Mouse (Mus musculus): Measurements from ENCODE around the gene Akt1s1. TPM values are rescaled to one million over a fixed set of nuclear protein-coding genes. Genes with fewer than 3 reads are reported as not detected.

The Akt1s1 gene
- polyA plus RNA-seq, 1 experiment from 2014 or later: 84.6 TPM

- DNase-seq (ENCODE audit: extremely low spot score, low spot score): no peak
- Histone ChIP-seq H3K36me3 (replicated peaks) (peaks cover 22% of the 10 kb centered on the region), H3K27ac (no peak overlapping the region), H3K4me3 (no peak overlapping the region), H3K9me3 (no peaks in the 10 kb centered on the region), H3K4me1 (peaks cover 34% of the 10 kb centered on the region), H3K27me3 (ENCODE audit: poor library complexity, severe bottlenecking) (peaks cover 35% of the 10 kb centered on the region)
- 64% methylated on average over 3 of the region's 3 CpGs for WGBS
Measured at GRCm38 (mm10) chr7:44836016-44836404, 12.8 kb upstream of the Akt1s1 start.

GRCm38 (mm10) chr7:44836423-44837053 lies 12.3 kb upstream of the Akt1s1 start:
- Histone ChIP-seq H3K27me3 (ENCODE audit: poor library complexity, severe bottlenecking) (peaks cover 40% of the 10 kb centered on the region), H3K4me1 (peaks cover 34% of the 10 kb centered on the region), H3K36me3 (replicated peaks) (peaks cover 22% of the 10 kb centered on the region), H3K4me3 (no peak overlapping the region), H3K27ac (no peak overlapping the region), H3K9me3 (no peaks in the 10 kb centered on the region)
- 87% methylated on average over 9 of the region's 9 CpGs for WGBS
- DNase-seq (ENCODE audit: extremely low spot score, low spot score): no peak

GRCm38 (mm10) chr7:44838073-44838472 lies 10.7 kb upstream of the Akt1s1 start:
- H3K9me3 ChIP-seq: no peaks in the 10 kb centered on the region
- DNase-seq (ENCODE audit: extremely low spot score, low spot score): no peak
- H3K4me1 ChIP-seq: peaks cover 34% of the 10 kb centered on the region
- peaks cover 48% of the 10 kb centered on the region for H3K27me3 ChIP-seq (ENCODE audit: poor library complexity, severe bottlenecking)
- H3K36me3 ChIP-seq (replicated peaks): peaks cover 28% of the 10 kb centered on the region
- no peak overlapping the region for H3K4me3 ChIP-seq
- WGBS: 89% methylated on average over 6 of the region's 6 CpGs
- no peak overlapping the region for H3K27ac ChIP-seq

GRCm38 (mm10) chr7:44839171-44839490 lies 9.7 kb upstream of the Akt1s1 start:
- WGBS: 25% methylated on average over 11 of the region's 11 CpGs
- H3K36me3 ChIP-seq (replicated peaks): peaks cover 38% of the 10 kb centered on the region
- peaks cover 48% of the 10 kb centered on the region for H3K27me3 ChIP-seq (ENCODE audit: poor library complexity, severe bottlenecking)
- peaks cover 32% of the 10 kb centered on the region for H3K4me1 ChIP-seq
- DNase-seq (ENCODE audit: extremely low spot score, low spot score): no peak
- H3K4me3 ChIP-seq: peak overlapping the region; percentile 44
- no peaks in the 10 kb centered on the region for H3K9me3 ChIP-seq
- no peak overlapping the region for H3K27ac ChIP-seq

GRCm38 (mm10) chr7:44839491-44840191 lies 9.2 kb upstream of the Akt1s1 start:
- H3K9me3 ChIP-seq: no peaks in the 10 kb centered on the region
- no peak for DNase-seq (ENCODE audit: extremely low spot score, low spot score)
- peak overlapping the region; percentile 53; the same call in 1 of the 2 replicates for H3K27ac ChIP-seq
- peaks cover 48% of the 10 kb centered on the region for H3K27me3 ChIP-seq (ENCODE audit: poor library complexity, severe bottlenecking)
- peak overlapping the region; percentile 44 for H3K4me3 ChIP-seq
- H3K4me1 ChIP-seq: peaks cover 31% of the 10 kb centered on the region
- peaks cover 43% of the 10 kb centered on the region for H3K36me3 ChIP-seq (replicated peaks)
- 1% methylated on average over 58 of the region's 58 CpGs for WGBS

- Histone ChIP-seq H3K9me3 (no peaks in the 10 kb centered on the region), H3K4me1 (peaks cover 31% of the 10 kb centered on the region), H3K27ac (no peak overlapping the region), H3K27me3 (ENCODE audit: poor library complexity, severe bottlenecking) (peaks cover 48% of the 10 kb centered on the region), H3K4me3 (peak overlapping the region; percentile 44; the same call in 1 of the 2 replicates), H3K36me3 (replicated peaks) (peaks cover 51% of the 10 kb centered on the region)
- WGBS: 59% methylated on average over 14 of the region's 14 CpGs
- no peak for DNase-seq (ENCODE audit: extremely low spot score, low spot score)
Measured at GRCm38 (mm10) chr7:44840426-44840825, 8.4 kb upstream of the Akt1s1 start.

- no peak overlapping the region for H3K4me3 ChIP-seq
- no peaks in the 10 kb centered on the region for H3K9me3 ChIP-seq
- no peak for DNase-seq (ENCODE audit: extremely low spot score, low spot score)
- peaks cover 22% of the 10 kb centered on the region for H3K4me1 ChIP-seq
- 91% methylated on average over 8 of the region's 8 CpGs for WGBS
- no peak overlapping the region for H3K27ac ChIP-seq
- H3K27me3 ChIP-seq (ENCODE audit: poor library complexity, severe bottlenecking): peaks cover 48% of the 10 kb centered on the region
- H3K36me3 ChIP-seq (replicated peaks): peaks cover 67% of the 10 kb centered on the region
Measured at GRCm38 (mm10) chr7:44841825-44842463, 6.8 kb upstream of the Akt1s1 start.

- no peak for DNase-seq (ENCODE audit: extremely low spot score, low spot score)
- Histone ChIP-seq H3K27me3 (ENCODE audit: poor library complexity, severe bottlenecking) (peaks cover 23% of the 10 kb centered on the region), H3K4me3 (no peak overlapping the region), H3K36me3 (replicated peaks) (peaks cover 67% of the 10 kb centered on the region), H3K27ac (no peak overlapping the region), H3K4me1 (peaks cover 21% of the 10 kb centered on the region), H3K9me3 (no peaks in the 10 kb centered on the region)
- WGBS: 93% methylated on average over 10 of the region's 10 CpGs
Measured at GRCm38 (mm10) chr7:44845006-44845405, 3.8 kb upstream of the Akt1s1 start.

- H3K36me3 ChIP-seq (replicated peaks): peaks cover 57% of the 10 kb centered on the region
- no peak for DNase-seq (ENCODE audit: extremely low spot score, low spot score)
- 90% methylated on average over 7 of the region's 7 CpGs for WGBS
- H3K4me1 ChIP-seq: peaks cover 27% of the 10 kb centered on the region
- H3K4me3 ChIP-seq: no peak overlapping the region
- H3K27ac ChIP-seq: no peak overlapping the region
- no peaks in the 10 kb centered on the region for H3K9me3 ChIP-seq
- H3K27me3 ChIP-seq (ENCODE audit: poor library complexity, severe bottlenecking): peaks cover 5% of the 10 kb centered on the region; the same call in 1 of the 2 replicates
Measured at GRCm38 (mm10) chr7:44846804-44847203, 2.0 kb upstream of the Akt1s1 start.

GRCm38 (mm10) chr7:44847772-44848171 lies 1.0 kb upstream of the Akt1s1 start:
- no peak for DNase-seq (ENCODE audit: extremely low spot score, low spot score)
- WGBS: 78% methylated on average over 5 of the region's 5 CpGs
- H3K4me1 ChIP-seq: peaks cover 32% of the 10 kb centered on the region
- H3K27ac ChIP-seq: 0 out of 2 replicates have a peak overlapping the region, but pooled peaks have one; percentile 97
- no peaks in the 10 kb centered on the region for H3K9me3 ChIP-seq
- no peaks in the 10 kb centered on the region for H3K27me3 ChIP-seq (ENCODE audit: poor library complexity, severe bottlenecking)
- H3K4me3 ChIP-seq: peak overlapping the region; percentile 87
- H3K36me3 ChIP-seq (replicated peaks): peaks cover 55% of the 10 kb centered on the region

- peak; percentile 90 for DNase-seq (ENCODE audit: extremely low spot score, low spot score)
- Histone ChIP-seq H3K9me3 (no peaks in the 10 kb centered on the region), H3K4me3 (peak overlapping the region; percentile 87), H3K27ac (peak overlapping the region; percentile 97), H3K4me1 (peaks cover 49% of the 10 kb centered on the region), H3K27me3 (ENCODE audit: poor library complexity, severe bottlenecking) (no peaks in the 10 kb centered on the region), H3K36me3 (replicated peaks) (peaks cover 47% of the 10 kb centered on the region)
- under 1% methylated on average over 41 of the region's 41 CpGs for WGBS
Measured at GRCm38 (mm10) chr7:44849416-44850111, 773 bp downstream of the Akt1s1 start.

- WGBS: under 1% methylated on average over 33 of the region's 33 CpGs
- DNase-seq (ENCODE audit: extremely low spot score, low spot score): peak; percentile 79
- Histone ChIP-seq H3K9me3 (no peaks in the 10 kb centered on the region), H3K36me3 (replicated peaks) (peaks cover 41% of the 10 kb centered on the region), H3K27ac (peak overlapping the region; percentile 97), H3K27me3 (ENCODE audit: poor library complexity, severe bottlenecking) (no peaks in the 10 kb centered on the region), H3K4me3 (peak overlapping the region; percentile 87), H3K4me1 (peaks cover 55% of the 10 kb centered on the region)
Measured at GRCm38 (mm10) chr7:44850146-44850545, 1.4 kb downstream of the Akt1s1 start.

Data from forebrain, embryonic 10.5 days (tissue).